Mouse (Mus musculus) kidney, embryonic 14.5 days (tissue): Measurements from ENCODE around the gene Zbtb20. TPM values are rescaled to one million over a fixed set of nuclear protein-coding genes. Genes with fewer than 3 reads are reported as not detected.

Experiments used
- ATAC-seq: fragments of 200-750 bp; cut with Nextera tagmentation; 2 replicates; pipeline ENCODE4 v1.8.0; 2017; ENCODE audit warnings: moderate number of reproducible peaks, mild to moderate bottlenecking, moderate TSS enrichment, moderate library complexity; ENCODE audit not compliant: low FRiP score, low TSS enrichment
- H3K27ac ChIP-seq: fragments of 300-500 bp; sonication (generic); 2 replicates; pipeline ENCODE4 v1.5.1; 2014; ENCODE audit warnings: low read depth, mild to moderate bottlenecking, low read length, moderate library complexity, mixed read lengths
- H3K27me3 ChIP-seq: fragments of 300-500 bp; sonication (generic); 2 replicates; pipeline ENCODE4 v1.6.1; 2014; ENCODE audit warnings: mild to moderate bottlenecking, low read length; ENCODE audit not compliant: control insufficient read depth, insufficient read depth
- H3K36me3 ChIP-seq: fragments of 300-500 bp; sonication (generic); 2 replicates; pipeline ENCODE4 v1.6.1; 2014; ENCODE audit warnings: low read length, mixed read lengths; ENCODE audit not compliant: control insufficient read depth, insufficient read depth
- H3K4me1 ChIP-seq: fragments of 300-500 bp; sonication (generic); 2 replicates; pipeline ENCODE4 v1.6.1; 2014; ENCODE audit warnings: low read length, mixed read lengths; ENCODE audit not compliant: control insufficient read depth, insufficient read depth
- H3K4me2 ChIP-seq: fragments of 300-500 bp; sonication (generic); replicated peaks from 2 replicates; pipeline ENCODE4 v1.6.1; 2014; ENCODE audit warnings: low read depth, mild to moderate bottlenecking, low read length
- H3K4me3 ChIP-seq: fragments of 300-500 bp; sonication (generic); 2 replicates; pipeline ENCODE4 v1.5.1; 2014; ENCODE audit warnings: mild to moderate bottlenecking, low read length
- H3K9ac ChIP-seq: fragments of 300-500 bp; sonication (generic); 2 replicates; pipeline ENCODE4 v1.6.1; 2014; ENCODE audit warnings: low read depth, mild to moderate bottlenecking, low read length, moderate library complexity
- H3K9me3 ChIP-seq: fragments of 300-500 bp; sonication (generic); 2 replicates; pipeline ENCODE4 v1.6.1; 2016; ENCODE audit warnings: low read length; ENCODE audit not compliant: control insufficient read depth
- WGBS: fragments of 180-500 bp; shearing (Covaris S2); extraction: QIAGEN DNeasy Blood & Tissue Kit; methylation state at CpG from one replicate; pipeline ENCODE4 v1.1.7; 2014; 5-methylcytosine and 5-hydroxymethylcytosine counted together
- polyA plus RNA-seq: library from polyadenylated mRNA; unstranded; fragments of >200 nt; fragmentation: Nextera tagmentation; extraction: Ambion mirVana; gene quantifications from 2 replicates; pipeline ENCODE4 v1.2.1, GENCODE M21; 2014

The Zbtb20 gene
- polyA plus RNA-seq, 1 experiment from 2014 or later: 43.3 TPM

GRCm38 (mm10) chr16:42900328-42900727 lies 24.6 kb downstream of the Zbtb20 start:
- no peak for ATAC-seq
- 66% methylated on average over 1 of the region's 1 CpGs for WGBS
- no peak overlapping the region for H3K27ac ChIP-seq
- no peak overlapping the region for H3K9ac ChIP-seq
- H3K36me3 ChIP-seq: no peaks in the 10 kb centered on the region
- no peak overlapping the region for H3K4me3 ChIP-seq
- no peaks in the 10 kb centered on the region for H3K27me3 ChIP-seq
- no peaks in the 10 kb centered on the region for H3K9me3 ChIP-seq
- H3K4me2 ChIP-seq: no peak overlapping the region
- H3K4me1 ChIP-seq: no peaks in the 10 kb centered on the region

GRCm38 (mm10) chr16:42907283-42907701 lies 31.6 kb downstream of the Zbtb20 start:
- no peaks in the 10 kb centered on the region for H3K36me3 ChIP-seq
- ATAC-seq: peak; percentile 81
- H3K4me2 ChIP-seq: peak overlapping the region; percentile 29

DNA sequence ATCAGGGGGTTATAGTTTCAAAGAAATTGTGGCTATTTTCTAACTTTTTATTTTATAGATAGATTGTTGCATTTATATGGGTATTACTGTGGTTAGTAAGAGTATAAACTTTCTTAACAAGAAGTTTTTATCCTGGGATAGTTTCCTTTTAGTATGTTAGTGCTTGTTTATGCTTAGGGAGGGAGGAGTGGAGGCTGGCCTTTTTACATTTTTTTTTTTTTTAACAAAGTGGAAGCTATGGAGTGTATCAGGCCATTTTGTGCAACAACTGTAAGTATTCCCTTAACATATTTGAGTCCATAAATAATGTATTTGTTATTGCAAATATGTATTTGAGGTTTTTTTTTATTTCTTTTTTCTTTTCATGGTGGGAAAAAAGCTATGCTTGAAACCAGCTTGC lies 32.7 kb downstream of the Zbtb20 start:
- H3K27ac ChIP-seq: no peak overlapping the region

More at GRCm38 (mm10) chr16:42907283-42907701, 31.6 kb downstream of the Zbtb20 start:
- H3K9me3 ChIP-seq: no peaks in the 10 kb centered on the region
- H3K27ac ChIP-seq: peak overlapping the region; percentile 63
- H3K4me3 ChIP-seq: peak overlapping the region; percentile 20; the same call in 1 of the 2 replicates
- no peak overlapping the region for H3K9ac ChIP-seq
- 12% methylated on average over 4 of the region's 4 CpGs for WGBS
- H3K27me3 ChIP-seq: no peaks in the 10 kb centered on the region
- 0 out of 2 replicates have a peak, but pooled peaks cover 9% of the 10 kb centered on the region for H3K4me1 ChIP-seq

GRCm38 (mm10) chr16:42908896-42909295 lies 33.2 kb downstream of the Zbtb20 start:
- Histone ChIP-seq H3K27me3 (no peaks in the 10 kb centered on the region), H3K9me3 (no peaks in the 10 kb centered on the region), H3K36me3 (no peaks in the 10 kb centered on the region), H3K4me1 (0 out of 2 replicates have a peak, but pooled peaks cover 9% of the 10 kb centered on the region), H3K4me3 (no peak overlapping the region), H3K4me2 (no peak overlapping the region), H3K27ac (no peak overlapping the region), H3K9ac (no peak overlapping the region)
- WGBS: 73% methylated on average over 5 of the region's 5 CpGs
- no peak for ATAC-seq

More for the DNA sequence above, 32.7 kb downstream of the Zbtb20 start:
- Histone ChIP-seq H3K4me3 (peak overlapping the region; percentile 16; the same call in 1 of the 2 replicates), H3K4me1 (0 out of 2 replicates have a peak, but pooled peaks cover 9% of the 10 kb centered on the region), H3K9me3 (no peaks in the 10 kb centered on the region), H3K36me3 (no peaks in the 10 kb centered on the region), H3K4me2 (peak overlapping the region; percentile 29), H3K27me3 (no peaks in the 10 kb centered on the region), H3K9ac (peak overlapping the region; percentile 12; the same call in 1 of the 2 replicates)
- no peak for ATAC-seq

DNA sequence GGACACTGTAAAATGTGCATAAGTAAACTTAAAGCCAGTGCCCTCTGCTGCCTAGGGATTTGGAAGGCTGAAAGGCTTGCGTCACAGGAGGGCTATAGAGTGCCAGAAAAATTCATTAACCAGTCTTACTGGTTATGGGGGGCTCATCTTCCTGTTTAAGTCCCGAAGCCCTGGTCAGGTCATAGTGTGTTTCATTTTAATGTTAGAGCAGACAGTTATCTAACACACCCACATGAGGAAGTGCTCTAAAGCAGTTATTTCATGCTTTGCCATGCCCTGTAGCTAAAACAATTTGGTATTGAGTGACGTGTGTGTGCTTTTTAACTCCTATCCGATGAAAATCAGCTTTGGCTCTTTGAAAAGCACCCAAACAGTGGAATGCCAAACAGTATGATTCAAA lies 34.3 kb downstream of the Zbtb20 start:
- WGBS: 41% methylated on average over 4 of the region's 4 CpGs
- H3K4me1 ChIP-seq: 0 out of 2 replicates have a peak, but pooled peaks cover 9% of the 10 kb centered on the region
- H3K4me3 ChIP-seq: no peak overlapping the region
- peak overlapping the region; percentile 26; the same call in 1 of the 2 replicates for H3K4me2 ChIP-seq
- H3K36me3 ChIP-seq: no peaks in the 10 kb centered on the region
- H3K27ac ChIP-seq: peak overlapping the region; percentile 32; the same call in 1 of the 2 replicates
- H3K9me3 ChIP-seq: no peaks in the 10 kb centered on the region
- no peak overlapping the region for H3K9ac ChIP-seq
- ATAC-seq: no peak
- no peaks in the 10 kb centered on the region for H3K27me3 ChIP-seq

DNA sequence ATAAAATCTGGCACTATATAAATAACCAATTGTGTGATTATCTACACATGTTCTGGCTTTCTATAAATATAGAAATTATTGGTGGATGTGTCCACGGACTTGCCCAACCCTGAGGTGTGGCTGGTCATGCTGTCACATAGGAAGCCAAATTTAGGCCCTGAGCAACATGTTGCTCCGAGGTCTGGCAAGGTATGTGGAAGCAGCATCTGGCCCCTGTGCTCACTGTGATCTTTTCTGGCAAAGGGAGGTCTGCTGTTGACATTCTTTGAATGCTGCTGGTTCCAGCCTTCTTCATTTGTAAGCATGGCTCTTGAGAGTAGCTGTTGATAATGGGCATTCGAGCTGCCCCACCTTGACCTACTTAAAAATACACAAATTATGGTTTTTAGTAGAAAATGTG lies 35.0 kb downstream of the Zbtb20 start:
- H3K36me3 ChIP-seq: no peaks in the 10 kb centered on the region
- no peaks in the 10 kb centered on the region for H3K27me3 ChIP-seq
- H3K4me1 ChIP-seq: 0 out of 2 replicates have a peak, but pooled peaks cover 9% of the 10 kb centered on the region
- H3K9me3 ChIP-seq: no peaks in the 10 kb centered on the region
- H3K4me3 ChIP-seq: no peak overlapping the region
- no peak overlapping the region for H3K27ac ChIP-seq
- no peak for ATAC-seq
- H3K9ac ChIP-seq: no peak overlapping the region
- WGBS: 81% methylated on average over 3 of the region's 3 CpGs
- no peak overlapping the region for H3K4me2 ChIP-seq

DNA sequence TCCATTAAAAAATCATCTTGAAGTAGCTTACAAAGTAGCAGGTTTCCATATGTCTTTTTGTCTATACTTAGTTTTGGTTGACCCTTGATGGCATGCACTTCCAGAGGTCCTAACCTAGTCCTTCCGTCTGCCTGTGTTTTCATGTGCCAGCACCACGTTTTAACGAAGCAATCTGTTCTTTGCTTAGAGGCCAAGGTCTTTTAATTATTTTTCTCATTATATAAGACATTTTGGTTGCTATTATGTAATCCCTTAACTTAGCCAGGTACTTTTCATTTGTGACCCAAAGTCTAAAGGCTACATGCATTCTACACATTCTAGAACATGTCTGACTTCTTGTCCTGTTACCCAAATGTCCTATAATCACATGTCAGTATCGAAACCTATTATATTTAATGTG lies 35.6 kb downstream of the Zbtb20 start:
- 87% methylated on average over 4 of the region's 4 CpGs for WGBS
- Histone ChIP-seq H3K27ac (no peak overlapping the region), H3K27me3 (no peaks in the 10 kb centered on the region), H3K9me3 (no peaks in the 10 kb centered on the region), H3K36me3 (no peaks in the 10 kb centered on the region), H3K9ac (no peak overlapping the region), H3K4me3 (no peak overlapping the region), H3K4me2 (no peak overlapping the region), H3K4me1 (0 out of 2 replicates have a peak, but pooled peaks cover 9% of the 10 kb centered on the region)
- ATAC-seq: no peak

DNA sequence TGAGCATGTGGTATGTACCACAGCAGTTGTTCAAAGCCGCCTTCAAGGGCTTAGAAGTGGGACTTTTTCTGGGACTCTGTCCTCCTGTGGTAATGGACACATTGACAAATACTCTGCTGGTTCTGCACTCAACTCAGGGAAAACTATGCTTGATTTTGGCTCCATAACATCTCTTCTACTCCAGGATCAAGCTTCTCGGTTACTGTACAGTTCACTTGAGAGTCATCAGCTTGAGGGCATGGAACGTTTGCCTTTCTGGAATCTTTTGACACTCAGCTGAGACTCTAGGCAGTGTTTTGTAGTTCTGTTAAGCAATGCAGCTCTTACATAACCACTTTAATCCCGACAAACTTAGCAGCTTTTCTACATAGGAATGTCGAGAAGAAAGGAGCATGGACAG lies 36.1 kb downstream of the Zbtb20 start:
- Histone ChIP-seq H3K4me2 (no peak overlapping the region), H3K27ac (no peak overlapping the region), H3K4me1 (0 out of 2 replicates have a peak, but pooled peaks cover 9% of the 10 kb centered on the region), H3K9me3 (no peaks in the 10 kb centered on the region), H3K27me3 (no peaks in the 10 kb centered on the region), H3K4me3 (no peak overlapping the region), H3K9ac (no peak overlapping the region), H3K36me3 (no peaks in the 10 kb centered on the region)
- WGBS: 81% methylated on average over 5 of the region's 5 CpGs
- ATAC-seq: no peak

DNA sequence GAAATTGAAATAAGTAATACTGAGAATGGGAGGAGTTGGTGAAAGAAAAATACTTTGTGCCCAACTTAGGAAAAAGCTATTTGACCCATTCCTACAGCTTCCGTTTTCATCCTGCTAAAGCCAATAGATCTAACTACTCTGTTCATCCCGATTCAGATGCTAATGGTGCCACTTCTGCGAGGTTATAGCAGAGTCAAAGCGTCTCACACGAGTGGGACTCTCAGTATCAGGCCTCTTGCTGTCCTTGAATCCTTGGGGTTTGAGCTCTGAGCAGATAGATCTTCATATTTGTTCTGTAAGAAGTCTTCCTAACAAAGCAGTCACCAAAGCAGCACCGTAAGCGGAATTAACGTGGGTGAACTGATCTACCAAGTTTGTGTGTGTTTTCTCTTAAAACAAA lies 37.6 kb downstream of the Zbtb20 start:
- Histone ChIP-seq H3K4me1 (0 out of 2 replicates have a peak, but pooled peaks cover 6% of the 10 kb centered on the region), H3K36me3 (no peaks in the 10 kb centered on the region), H3K9ac (no peak overlapping the region), H3K4me3 (no peak overlapping the region), H3K27ac (no peak overlapping the region), H3K9me3 (no peaks in the 10 kb centered on the region), H3K27me3 (no peaks in the 10 kb centered on the region), H3K4me2 (no peak overlapping the region)
- no peak for ATAC-seq
- WGBS: 77% methylated on average over 8 of the region's 8 CpGs
